Mouse (Mus musculus): Measurements from ENCODE around the gene Dnase1l2.

Gene Dnase1l2

GRCm38 (mm10) chr17:24442632-24443155 is at the start of gene Dnase1l2:
Gene Dnase1l2 (minus strand): TSS chr17:24443105.
- DNase-seq, result no peak

- no peak for DNase-seq
Observed at GRCm38 (mm10) chr17:24490399-24490798, 47.5 kb upstream of the Dnase1l2 start.

- no peak for DNase-seq
Observed at GRCm38 (mm10) chr17:24489265-24490030, 46.5 kb upstream of the Dnase1l2 start.

DNA sequence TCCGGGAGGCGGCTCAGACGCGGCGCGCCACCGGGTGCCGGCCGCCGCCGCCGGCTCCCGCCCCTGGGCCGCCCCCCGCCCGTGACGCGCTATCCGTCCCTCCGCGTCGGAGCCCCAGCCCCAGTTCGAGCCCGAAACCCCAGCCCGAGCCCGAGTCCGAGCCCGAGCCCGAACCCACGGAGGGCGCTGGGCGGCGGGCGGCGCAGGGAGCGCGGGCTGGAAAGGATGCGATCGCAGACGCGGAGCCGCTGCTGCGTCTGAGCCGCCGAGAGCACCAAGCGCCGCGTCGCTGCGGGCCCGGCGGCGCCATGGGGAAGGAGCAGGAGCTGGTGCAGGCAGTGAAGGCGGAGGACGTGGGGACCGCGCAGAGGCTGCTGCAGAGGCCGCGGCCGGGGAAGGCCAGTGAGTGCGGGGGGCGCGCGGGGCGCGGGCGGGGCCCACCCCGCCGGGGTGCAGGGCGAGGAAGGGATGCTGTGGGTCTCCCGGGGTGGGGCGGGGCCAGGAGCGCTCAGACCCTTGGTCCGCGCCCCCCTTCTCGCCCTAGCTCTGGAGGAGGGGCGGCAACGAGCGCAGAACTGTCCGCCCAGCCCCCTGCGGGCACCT is 45.9 kb upstream of the Dnase1l2 start:
- DNase-seq, result no peak

- peak; percentile 22 for DNase-seq
Observed at GRCm38 (mm10) chr17:24488186-24488661, 45.3 kb upstream of the Dnase1l2 start, which contains the start of gene Caskin1. Gene Caskin1 (plus strand): TSS chr17:24488601.

DNA sequence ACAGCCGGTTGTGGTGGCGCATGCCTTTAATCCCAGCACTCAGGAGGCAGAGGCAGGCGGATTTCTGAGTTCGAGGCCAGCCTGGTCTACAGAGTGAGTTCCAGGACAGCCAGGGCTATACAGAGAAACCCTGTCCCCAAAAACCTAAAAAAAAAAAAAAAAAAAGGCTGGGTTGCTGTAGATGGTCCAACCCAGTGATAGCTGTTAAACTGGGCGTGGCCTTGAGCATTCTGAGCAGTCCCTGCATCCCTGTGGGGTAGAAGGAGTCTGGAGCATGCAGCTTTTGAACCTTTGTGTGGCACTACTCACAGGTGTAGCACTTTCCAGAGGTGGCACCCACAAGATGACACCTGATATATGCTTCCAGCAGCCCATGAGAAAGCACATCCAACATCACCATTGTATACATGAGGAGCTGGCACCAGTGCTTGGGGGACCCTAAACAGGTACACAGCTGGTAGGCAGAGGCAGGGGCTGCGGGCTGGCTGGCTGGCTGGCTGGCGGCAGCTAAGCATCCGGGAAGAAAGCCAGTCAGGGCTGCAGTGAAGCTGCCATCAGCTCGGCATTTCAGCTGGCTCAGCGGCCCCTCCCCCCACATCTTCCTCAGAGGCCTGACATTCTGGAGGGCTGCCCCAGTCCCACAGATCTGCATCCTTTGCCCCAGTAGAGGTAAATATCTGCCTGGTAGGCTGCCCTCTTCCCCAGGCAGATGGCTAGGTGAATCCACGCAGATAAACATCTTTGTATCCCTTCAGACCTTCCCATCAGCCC is 42.4 kb upstream of the Dnase1l2 start:
- DNase-seq, result no peak

DNA sequence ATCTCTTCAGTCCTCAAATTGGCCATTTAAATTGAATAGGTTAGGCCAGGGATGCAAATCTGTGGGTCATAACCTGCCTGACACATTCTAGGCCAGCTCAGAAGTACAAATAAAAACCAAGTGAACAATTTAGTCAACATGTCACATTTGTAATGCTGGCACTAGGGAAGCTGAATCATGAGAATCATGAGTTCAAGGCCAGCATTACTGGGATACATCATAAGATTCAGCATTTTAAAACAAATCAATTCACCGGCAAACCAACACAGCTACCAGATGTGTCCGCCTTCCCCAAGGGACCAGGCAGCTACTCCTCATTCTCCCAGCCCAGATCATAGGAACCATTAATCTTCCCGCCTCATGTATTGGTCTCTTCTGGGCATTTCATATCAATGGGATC is 40.6 kb upstream of the Dnase1l2 start:
- no peak for DNase-seq

- DNase-seq, result no peak
Observed at GRCm38 (mm10) chr17:24481027-24481815, 38.3 kb upstream of the Dnase1l2 start.

DNA sequence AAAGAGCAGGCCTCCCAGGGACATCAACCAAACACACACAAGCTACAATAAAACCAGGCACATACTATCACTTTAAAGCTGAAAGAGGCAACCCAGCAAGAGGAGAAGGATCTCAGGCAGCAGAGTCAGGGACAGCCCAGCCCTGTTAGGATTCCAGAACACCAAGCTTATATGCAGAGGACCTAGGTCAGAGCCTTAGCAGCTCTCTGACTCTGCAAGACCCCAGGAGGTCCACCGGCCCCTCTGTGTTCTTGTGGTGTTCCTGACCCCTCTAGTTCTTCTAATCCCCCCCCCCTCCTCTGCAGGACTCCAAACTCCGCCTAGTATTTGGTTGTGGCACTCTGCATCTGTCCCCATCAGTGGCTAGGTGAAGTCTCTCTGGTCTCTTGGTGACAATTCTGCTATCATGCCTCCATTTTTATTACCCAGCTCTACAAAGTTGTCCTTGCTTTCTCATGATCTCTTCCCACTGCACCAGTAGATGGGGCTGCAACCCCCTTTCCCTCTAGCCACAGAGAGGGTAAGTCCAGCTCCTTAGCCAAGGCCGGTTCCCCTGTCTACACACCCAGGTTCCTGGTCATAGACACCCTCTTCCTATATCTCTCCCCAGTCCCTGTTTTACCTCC is 37.4 kb upstream of the Dnase1l2 start:
- no peak for DNase-seq

- no peak for DNase-seq
Observed at GRCm38 (mm10) chr17:24479431-24479830, 36.5 kb upstream of the Dnase1l2 start.

GRCm38 (mm10) chr17:24478663-24479380 is 35.9 kb upstream of the Dnase1l2 start, which contains the start of gene Mlst8:
Gene Mlst8 (minus strand): TSS chr17:24479078.
- peak; percentile 98 for DNase-seq

DNA sequence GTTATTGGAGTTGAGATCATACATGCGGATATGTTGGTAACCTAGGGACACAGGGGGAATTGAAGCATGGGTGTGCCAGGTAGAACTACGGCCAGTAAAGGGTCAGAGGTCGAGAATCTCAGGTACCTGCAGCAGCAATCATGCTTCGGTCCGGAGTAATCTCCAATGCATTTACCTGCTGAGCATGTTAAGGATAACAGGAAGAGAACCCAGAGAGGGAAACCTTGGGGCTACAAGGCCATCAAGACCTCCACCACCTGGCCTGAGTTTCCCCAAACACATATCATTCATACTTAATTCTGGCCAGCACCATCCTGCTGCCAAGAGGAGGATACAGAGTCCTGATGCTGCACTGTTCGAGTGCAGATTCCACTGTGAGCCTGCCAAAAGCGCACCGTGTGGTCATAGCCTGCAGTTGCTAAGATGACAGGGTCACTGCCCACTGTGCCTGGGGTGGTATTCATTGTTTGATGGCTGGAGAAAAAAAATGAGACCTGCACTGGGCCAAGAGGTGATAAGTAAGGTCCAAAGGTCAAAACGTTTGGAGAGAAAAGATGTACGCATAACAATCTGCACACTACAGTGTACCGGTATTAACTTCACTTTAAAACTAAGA is 35.2 kb upstream of the Dnase1l2 start:
- no peak for DNase-seq

DNA sequence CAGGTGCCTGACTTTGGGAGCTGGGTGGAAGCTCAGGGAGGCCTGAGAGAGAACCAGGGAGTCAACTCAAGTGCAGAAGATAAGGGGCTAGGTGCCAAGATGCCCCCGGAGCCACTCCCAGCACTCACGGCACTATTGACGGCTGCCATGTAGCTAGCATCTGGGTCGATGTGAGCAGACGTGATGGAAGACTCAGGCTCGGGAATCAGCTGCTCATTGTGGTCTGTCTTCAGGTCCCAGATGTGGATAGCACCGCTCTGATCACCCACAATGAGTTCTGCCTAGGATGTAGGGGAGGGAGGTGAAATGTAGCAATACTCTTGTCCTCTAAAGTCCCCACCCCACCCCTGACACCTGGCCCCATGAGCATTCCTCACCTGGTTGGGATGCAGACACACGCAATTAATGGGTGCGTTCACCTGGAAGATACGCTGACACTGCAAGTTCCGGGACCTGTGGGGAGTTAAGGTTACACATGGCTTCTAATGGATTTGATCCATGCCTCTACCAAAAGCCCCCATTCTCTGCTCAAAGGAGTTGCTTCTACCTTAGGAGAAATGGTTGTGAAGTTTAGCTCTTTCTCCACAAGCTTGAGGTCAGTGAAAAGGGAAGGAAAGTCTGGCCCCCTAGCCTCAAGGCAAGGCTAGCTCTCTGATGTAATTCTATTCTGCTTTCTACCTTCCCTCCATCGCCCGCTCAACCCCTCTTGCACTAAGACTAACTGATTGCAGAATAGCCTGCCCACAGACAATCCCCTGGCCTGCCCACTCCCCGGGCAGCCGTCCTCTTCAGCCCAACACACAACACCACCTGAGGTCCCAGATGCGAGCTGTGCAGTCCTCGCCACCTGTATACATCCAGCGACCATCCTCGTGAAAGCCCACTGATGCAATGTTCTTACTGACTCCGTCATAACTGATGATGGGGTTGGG is 34.4 kb upstream of the Dnase1l2 start:
- DNase-seq, result no peak

GRCm38 (mm10) chr17:24476022-24476776 is 33.3 kb upstream of the Dnase1l2 start:
- no peak for DNase-seq

DNA sequence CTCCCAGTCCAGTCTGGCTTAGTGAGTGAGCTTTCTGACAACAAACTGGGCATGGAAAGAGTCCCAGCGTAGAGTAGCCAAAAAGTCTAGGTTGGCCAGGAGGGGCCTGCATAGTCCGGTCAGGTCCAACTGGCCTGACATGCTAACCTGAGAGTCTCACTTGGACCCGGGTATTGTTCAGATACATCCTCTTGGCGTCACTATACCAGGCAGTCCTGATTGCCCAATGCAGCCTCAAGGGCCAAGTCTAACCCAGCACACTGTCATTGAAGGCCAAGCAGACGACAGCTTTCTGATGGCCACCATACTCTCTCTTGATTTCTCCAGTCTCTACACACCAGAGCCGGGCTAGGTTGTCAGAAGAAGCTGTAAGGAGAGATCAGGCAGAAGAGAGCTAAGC is 32.7 kb upstream of the Dnase1l2 start:
- no peak for DNase-seq

GRCm38 (mm10) chr17:24474557-24474956 is 31.7 kb upstream of the Dnase1l2 start:
- DNase-seq, result no peak

DNA sequence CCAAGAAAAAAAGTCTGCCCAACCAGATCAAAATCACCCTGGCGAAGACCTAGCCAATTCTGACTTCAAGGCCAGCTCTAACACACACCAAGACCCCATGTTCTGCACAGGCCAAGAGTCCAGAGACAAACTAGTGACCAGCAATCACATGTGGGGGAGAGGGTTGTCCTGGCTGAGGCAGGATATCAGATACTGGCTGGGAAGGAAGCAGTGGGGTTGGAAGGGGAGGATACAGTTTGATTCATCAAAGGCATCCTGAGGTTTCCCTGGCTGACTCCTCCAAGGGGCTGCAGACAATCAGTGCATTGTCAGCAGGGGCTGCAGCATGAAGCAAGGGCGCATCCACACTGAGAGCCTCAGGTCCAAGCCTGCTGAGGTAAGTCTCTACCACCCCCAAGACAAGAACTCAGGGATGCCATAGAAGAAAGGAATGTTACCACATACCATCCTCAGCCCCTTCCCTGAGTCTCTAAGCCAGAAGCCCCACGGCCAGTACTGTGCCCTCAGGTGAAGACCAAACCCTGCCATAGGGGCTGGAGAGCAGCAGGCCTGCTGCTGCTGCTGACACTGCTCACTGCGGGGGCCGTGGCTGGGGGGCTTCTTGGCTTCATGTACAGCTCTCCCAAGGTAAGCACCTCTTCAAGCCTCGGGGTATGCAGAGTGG is 30.8 kb upstream of the Dnase1l2 start, which contains the start of gene Bricd5:
Bricd5 (plus strand) TSS at position 273 of the 664 bp plus-strand sequence.
- no peak for DNase-seq

- DNase-seq, result peak; percentile 76
Observed at GRCm38 (mm10) chr17:24472512-24472911, 29.6 kb upstream of the Dnase1l2 start.
